Mouse (Mus musculus) megakaryocyte, embryonic 14.5 days (primary cell): ENCODE measurements around the gene Cyp26b1.

Source experiments
- FLI1 ChIP-seq: IDR thresholded peaks from 2 replicates; pipeline ENCODE4 v1.6.1; 2012; ENCODE audit warnings: low read length, inconsistent platforms, mixed read lengths
- GATA1 ChIP-seq: IDR thresholded peaks from 3 replicates; pipeline ENCODE4 v1.6.1; 2012; ENCODE audit warnings: mixed read lengths, low read length, inconsistent platforms, borderline replicate concordance

DNA sequence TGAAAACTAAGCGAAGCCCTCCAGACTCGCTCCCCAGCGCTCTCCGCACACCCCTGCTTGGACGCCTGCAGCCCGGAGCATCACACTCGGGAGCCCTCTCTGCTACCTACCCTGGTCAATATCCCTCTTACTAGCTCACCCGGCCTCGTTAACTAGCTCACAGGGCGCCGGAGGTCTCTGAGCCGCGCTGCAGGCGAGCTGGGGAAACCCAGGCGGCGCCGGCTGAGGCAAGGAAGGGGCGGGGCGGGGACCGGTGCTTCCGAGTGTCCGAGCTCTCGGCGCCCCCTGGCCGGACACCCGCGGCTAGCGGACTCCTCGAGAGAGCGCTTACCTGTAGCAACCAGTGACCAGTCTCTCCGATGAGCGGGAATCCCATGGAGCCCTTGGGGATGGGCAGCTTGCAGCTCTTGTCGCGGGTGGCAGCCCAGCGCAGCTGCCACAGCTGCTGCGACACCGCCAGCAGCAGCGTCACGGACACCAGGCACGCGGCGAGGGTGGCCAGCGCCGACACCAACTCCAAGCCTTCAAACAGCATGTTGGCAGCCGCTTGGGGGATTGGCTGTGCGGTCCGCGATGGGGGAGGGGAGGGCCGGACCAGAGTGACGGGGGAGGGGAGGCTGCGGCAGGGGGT is 6.1 kb downstream of the Cyp26b1 start:
- no peak for TF ChIP-seq GATA1
- TF ChIP-seq FLI1, result no peak
